14 mouse cellular contexts compared by ENCODE assay signal in genomic region chr19:47167617-47168214, GRCm38 (mm10). TPM values are rescaled to one million over a fixed set of nuclear protein-coding genes. Genes with fewer than 3 reads are reported as not detected.
DNase-seq lines count a peak whose midpoint lies in the region; ATAC-seq lines count a peak whose summit lies in the region.
"Had no signal": no experiment of that assay in that cellular context is flagged by ENCODE, and none has a peak within 500 bp of the region (broad histone marks: within the 10 kb centered on the region; RNA-seq: fewer than 3 reads in every experiment).

No protein-coding gene starts in this region.

- no peak for DNase-seq in forebrain, embryonic 14.5 days (ENCODE audit: low spot score)
- DNase-seq in limb, embryonic 10.5 days (ENCODE audit: low spot score), result no peak
- DNase-seq in naive thymus-derived CD4-positive, alpha-beta T cell, adult 2 months (ENCODE audit: low read depth), result peak; percentile 12
- DNase-seq in adipocyte (ENCODE audit: low spot score), result no peak
- DNase-seq in layer of hippocampus, adult 8-10 months (ENCODE audit: low spot score in 2 of 2), result no peak
- DNase-seq: layer of hippocampus, postnatal 36 days; liver, postnatal 0 days; right cerebral cortex, postnatal 25 days had no signal

- H3K4me3 ChIP-seq in forebrain, embryonic 13.5 days, result no peak overlapping the region
- no peak overlapping the region for H3K4me3 ChIP-seq in forebrain, embryonic 14.5 days (ENCODE audit: low read depth, low read length)
- no peak overlapping the region for H3K4me3 ChIP-seq in limb, embryonic 12.5 days (replicated peaks)
- H3K4me3 ChIP-seq in limb, embryonic 10.5 days, result no peak overlapping the region
- H3K4me3 ChIP-seq in embryonic facial prominence, embryonic 15.5 days (replicated peaks), result 0 out of 2 replicates have a peak overlapping the region, but pooled peaks have one; percentile 15
- H3K4me3 ChIP-seq: hindbrain, embryonic 15.5 days had no signal

- H3K4me2 ChIP-seq in forebrain, embryonic 13.5 days, result peak overlapping the region; percentile 44; the same call in 1 of the 2 replicates
- H3K4me2 ChIP-seq in forebrain, embryonic 14.5 days (ENCODE audit: low read length), result no peak overlapping the region
- peak overlapping the region; percentile 36; the same call in 1 of the 2 replicates for H3K4me2 ChIP-seq in limb, embryonic 12.5 days
- peak overlapping the region; percentile 35 for H3K4me2 ChIP-seq in embryonic facial prominence, embryonic 15.5 days (replicated peaks)

- 59% methylated on average over 7 of the region's 7 CpGs for WGBS in forebrain, embryonic 13.5 days
- WGBS in forebrain, embryonic 14.5 days, result 56% methylated on average over 7 of the region's 7 CpGs
- 66% methylated on average over 7 of the region's 7 CpGs for WGBS in limb, embryonic 12.5 days
- 67% methylated on average over 7 of the region's 7 CpGs for WGBS in limb, embryonic 10.5 days
- WGBS in embryonic facial prominence, embryonic 15.5 days, result 52% methylated on average over 7 of the region's 7 CpGs

- ATAC-seq in forebrain, embryonic 13.5 days, result no peak
- ATAC-seq in forebrain, embryonic 14.5 days, result no peak
- no peak for ATAC-seq in limb, embryonic 12.5 days (ENCODE audit: insufficient number of reproducible peaks, insufficient read depth, low FRiP score, low TSS enrichment, low read depth)
- no peak for ATAC-seq in embryonic facial prominence, embryonic 15.5 days (ENCODE audit: insufficient number of reproducible peaks, low FRiP score, low TSS enrichment, low read depth)
- ATAC-seq: liver, postnatal 0 days had no signal

- no peaks in the 10 kb centered on the region for H3K9me3 ChIP-seq in forebrain, embryonic 13.5 days (replicated peaks)
- H3K9me3 ChIP-seq in forebrain, embryonic 14.5 days (replicated peaks; ENCODE audit: control insufficient read depth, low read length), result no peaks in the 10 kb centered on the region
- H3K9me3 ChIP-seq in limb, embryonic 12.5 days, result no peaks in the 10 kb centered on the region
- no peaks in the 10 kb centered on the region for H3K9me3 ChIP-seq in limb, embryonic 10.5 days (replicated peaks)
- no peaks in the 10 kb centered on the region for H3K9me3 ChIP-seq in embryonic facial prominence, embryonic 15.5 days (replicated peaks)
- H3K9me3 ChIP-seq: hindbrain, embryonic 15.5 days had no signal

- H3K36me3 ChIP-seq in forebrain, embryonic 13.5 days (ENCODE audit: poor library complexity, severe bottlenecking), result no peaks in the 10 kb centered on the region
- H3K36me3 ChIP-seq in forebrain, embryonic 14.5 days (ENCODE audit: control insufficient read depth, insufficient read depth, low read length), result no peaks in the 10 kb centered on the region
- H3K36me3 ChIP-seq in limb, embryonic 12.5 days, result no peaks in the 10 kb centered on the region
- no peaks in the 10 kb centered on the region for H3K36me3 ChIP-seq in limb, embryonic 10.5 days
- no peaks in the 10 kb centered on the region for H3K36me3 ChIP-seq in embryonic facial prominence, embryonic 15.5 days
- H3K36me3 ChIP-seq: hindbrain, embryonic 15.5 days had no signal

- 0 out of 2 replicates have a peak, but pooled peaks cover 10% of the 10 kb centered on the region for H3K4me1 ChIP-seq in forebrain, embryonic 13.5 days
- H3K4me1 ChIP-seq in forebrain, embryonic 14.5 days (ENCODE audit: control insufficient read depth, insufficient read depth, low read length), result no peaks in the 10 kb centered on the region
- H3K4me1 ChIP-seq in limb, embryonic 12.5 days (replicated peaks), result 0 out of 2 replicates have a peak, but pooled peaks cover 3% of the 10 kb centered on the region
- peaks cover 6% of the 10 kb centered on the region for H3K4me1 ChIP-seq in limb, embryonic 10.5 days
- peaks cover 10% of the 10 kb centered on the region; the same call in 1 of the 2 replicates for H3K4me1 ChIP-seq in embryonic facial prominence, embryonic 15.5 days

- H3K27ac ChIP-seq in forebrain, embryonic 13.5 days, result no peak overlapping the region
- no peak overlapping the region for H3K27ac ChIP-seq in forebrain, embryonic 14.5 days (ENCODE audit: low read depth, low read length)
- no peak overlapping the region for H3K27ac ChIP-seq in limb, embryonic 12.5 days
- H3K27ac ChIP-seq in limb, embryonic 10.5 days, result no peak overlapping the region
- H3K27ac ChIP-seq in embryonic facial prominence, embryonic 15.5 days (replicated peaks), result no peak overlapping the region
- H3K27ac ChIP-seq: hindbrain, embryonic 15.5 days had no signal

- H3K27me3 ChIP-seq in forebrain, embryonic 13.5 days, result peaks cover 7% of the 10 kb centered on the region; the same call in 1 of the 2 replicates
- no peaks in the 10 kb centered on the region for H3K27me3 ChIP-seq in forebrain, embryonic 14.5 days (replicated peaks; ENCODE audit: control insufficient read depth, insufficient read depth, low read length)
- H3K27me3 ChIP-seq in limb, embryonic 12.5 days, result peaks cover 5% of the 10 kb centered on the region; the same call in 1 of the 2 replicates
- 0 out of 2 replicates have a peak, but pooled peaks cover 8% of the 10 kb centered on the region for H3K27me3 ChIP-seq in limb, embryonic 10.5 days (ENCODE audit: low read depth, poor library complexity, severe bottlenecking)
- H3K27me3 ChIP-seq in embryonic facial prominence, embryonic 15.5 days, result no peaks in the 10 kb centered on the region
- H3K27me3 ChIP-seq: hindbrain, embryonic 15.5 days had no signal

- no peak overlapping the region for H3K9ac ChIP-seq in forebrain, embryonic 13.5 days
- H3K9ac ChIP-seq in forebrain, embryonic 14.5 days (ENCODE audit: low read length), result no peak overlapping the region
- no peak overlapping the region for H3K9ac ChIP-seq in limb, embryonic 12.5 days (replicated peaks)
- no peak overlapping the region for H3K9ac ChIP-seq in embryonic facial prominence, embryonic 15.5 days
- H3K9ac ChIP-seq: hindbrain, embryonic 15.5 days; liver, postnatal 0 days had no signal

RNA-seq across cellular contexts. Expression of gene Calhm3, which starts 10.2 kb away (rescaled TPM):
- not detected in 2 replicates for polyA plus RNA-seq in forebrain, embryonic 13.5 days (2015; fragmentation: Nextera tagmentation; extraction: Ambion mirVana)
- not detected in 2 replicates for polyA plus RNA-seq in forebrain, embryonic 14.5 days (2014; fragmentation: Nextera tagmentation; extraction: Ambion mirVana)
- not detected in 2 replicates for polyA plus RNA-seq in limb, embryonic 12.5 days (2016; fragmentation: Nextera tagmentation; extraction: Ambion mirVana)
- polyA plus RNA-seq in limb, embryonic 10.5 days (2016; fragmentation: Nextera tagmentation; extraction: Ambion mirVana), result not detected in 2 replicates
- polyA plus RNA-seq in embryonic facial prominence, embryonic 15.5 days (2015; fragmentation: Nextera tagmentation; extraction: Ambion mirVana), result not detected in 2 replicates
- not detected for total RNA-seq in layer of hippocampus, adult 8-10 months (2022)
- total RNA-seq: layer of hippocampus, postnatal 36 days had no signal
- polyA plus RNA-seq: hindbrain, embryonic 15.5 days; liver, postnatal 0 days had no signal

RNA-seq across cellular contexts. Expression of gene Neurl1a, which starts 10.9 kb away (rescaled TPM):
- 2.8 and 4.4 TPM in 2 replicates for polyA plus RNA-seq in forebrain, embryonic 13.5 days (2015; fragmentation: Nextera tagmentation; extraction: Ambion mirVana)
- 3.7 and 6.4 TPM in 2 replicates for polyA plus RNA-seq in forebrain, embryonic 14.5 days (2014; fragmentation: Nextera tagmentation; extraction: Ambion mirVana)
- 7.7 and 10.1 TPM in 2 replicates for polyA plus RNA-seq in limb, embryonic 12.5 days (2016; fragmentation: Nextera tagmentation; extraction: Ambion mirVana)
- 5.7 and 7.7 TPM in 2 replicates for polyA plus RNA-seq in limb, embryonic 10.5 days (2016; fragmentation: Nextera tagmentation; extraction: Ambion mirVana)
- polyA plus RNA-seq in embryonic facial prominence, embryonic 15.5 days (2015; fragmentation: Nextera tagmentation; extraction: Ambion mirVana), result 8.0 and 9.0 TPM in 2 replicates
- total RNA-seq in layer of hippocampus, adult 8-10 months (2022), result 100 to 1,000 TPM; 144 to 170 (median 155) TPM

RNA-seq across cellular contexts. Expression of gene Calhm1, which starts 23.7 kb away (rescaled TPM):
- not detected in 2 replicates for polyA plus RNA-seq in forebrain, embryonic 13.5 days (2015; fragmentation: Nextera tagmentation; extraction: Ambion mirVana)
- polyA plus RNA-seq in forebrain, embryonic 14.5 days (2014; fragmentation: Nextera tagmentation; extraction: Ambion mirVana), result not detected in 2 replicates
- polyA plus RNA-seq in limb, embryonic 12.5 days (2016; fragmentation: Nextera tagmentation; extraction: Ambion mirVana), result not detected in 2 replicates
- polyA plus RNA-seq in limb, embryonic 10.5 days (2016; fragmentation: Nextera tagmentation; extraction: Ambion mirVana), result not detected in 2 replicates
- not detected in 2 replicates for polyA plus RNA-seq in embryonic facial prominence, embryonic 15.5 days (2015; fragmentation: Nextera tagmentation; extraction: Ambion mirVana)
- not detected for total RNA-seq in layer of hippocampus, adult 8-10 months (2022)
- total RNA-seq: layer of hippocampus, postnatal 36 days had no signal
- polyA plus RNA-seq: brain, embryonic 14.5 days; hindbrain, embryonic 15.5 days; liver, postnatal 0 days; testis, adult 2 months had no signal

RNA-seq across cellular contexts. Expression of gene Calhm2, which starts 29.6 kb away (rescaled TPM):
- 1.0 and 1.4 TPM in 2 replicates for polyA plus RNA-seq in forebrain, embryonic 13.5 days (2015; fragmentation: Nextera tagmentation; extraction: Ambion mirVana)
- 0.69 and 0.83 TPM in 2 replicates for polyA plus RNA-seq in forebrain, embryonic 14.5 days (2014; fragmentation: Nextera tagmentation; extraction: Ambion mirVana)
- 5.3 and 6.2 TPM in 2 replicates for polyA plus RNA-seq in limb, embryonic 12.5 days (2016; fragmentation: Nextera tagmentation; extraction: Ambion mirVana)
- 2.8 and 3.7 TPM in 2 replicates for polyA plus RNA-seq in limb, embryonic 10.5 days (2016; fragmentation: Nextera tagmentation; extraction: Ambion mirVana)
- polyA plus RNA-seq in embryonic facial prominence, embryonic 15.5 days (2015; fragmentation: Nextera tagmentation; extraction: Ambion mirVana), result 11.9 and 13.4 TPM in 2 replicates
- 1 to 10 TPM; 4.5 to 7.5 (median 6.3) TPM for total RNA-seq in layer of hippocampus, adult 8-10 months (2022)
